Mouse (Mus musculus) intestine, embryonic 16.5 days (tissue): ENCODE measurements around the gene Rbfox3. TPM values are rescaled to one million over a fixed set of nuclear protein-coding genes. Genes with fewer than 3 reads are reported as not detected.

Source experiments
- ATAC-seq: fragments of 200-750 bp; cut with Nextera tagmentation; 2 replicates; pipeline ENCODE4 v1.8.0; 2017; ENCODE audit warnings: moderate TSS enrichment, moderate library complexity
- H3K27ac ChIP-seq: fragments of 300-500 bp; sonication (generic); 2 replicates; pipeline ENCODE4 v1.5.1; 2014; ENCODE audit warnings: mild to moderate bottlenecking, low read length
- H3K27me3 ChIP-seq: fragments of 300-500 bp; sonication (generic); replicated peaks from 2 replicates; pipeline ENCODE4 v1.6.1; 2014; ENCODE audit warnings: low read length, control low read depth, mixed read lengths; ENCODE audit not compliant: control insufficient read depth, insufficient read depth
- H3K36me3 ChIP-seq: fragments of 300-500 bp; sonication (generic); 2 replicates; pipeline ENCODE4 v1.6.1; 2014; ENCODE audit warnings: low read length, control low read depth; ENCODE audit not compliant: control insufficient read depth, insufficient read depth
- H3K4me1 ChIP-seq: fragments of 300-500 bp; sonication (generic); 2 replicates; pipeline ENCODE4 v1.6.1; 2014; ENCODE audit warnings: low read length, control low read depth, mixed read lengths; ENCODE audit not compliant: control insufficient read depth, insufficient read depth
- H3K4me2 ChIP-seq: fragments of 300-500 bp; sonication (generic); 2 replicates; pipeline ENCODE4 v1.6.1; 2014; ENCODE audit warnings: low read depth, low read length, control low read depth
- H3K4me3 ChIP-seq: fragments of 300-500 bp; sonication (generic); 2 replicates; pipeline ENCODE4 v1.5.1; 2014; ENCODE audit warnings: mild to moderate bottlenecking, low read length
- H3K9ac ChIP-seq: fragments of 300-500 bp; sonication (generic); 2 replicates; pipeline ENCODE4 v1.6.1; 2014; ENCODE audit warnings: low read depth, low read length
- H3K9me3 ChIP-seq: fragments of 300-500 bp; sonication (generic); 2 replicates; pipeline ENCODE4 v1.6.1; 2016; ENCODE audit warnings: low read length, control low read depth; ENCODE audit not compliant: control insufficient read depth
- WGBS: fragments of 180-500 bp; shearing (Covaris S2); extraction: QIAGEN DNeasy Blood & Tissue Kit; methylation state at CpG from one replicate; pipeline ENCODE4 v1.1.7; 2014; 5-methylcytosine and 5-hydroxymethylcytosine counted together
- polyA plus RNA-seq: library from polyadenylated mRNA; unstranded; fragments of >200 nt; fragmentation: Nextera tagmentation; extraction: Ambion mirVana; gene quantifications from 2 replicates; pipeline ENCODE4 v1.2.1, GENCODE M21; 2015

Gene Rbfox3
- polyA plus RNA-seq, 1 experiment from 2014 or later = 0.98 TPM

DNA sequence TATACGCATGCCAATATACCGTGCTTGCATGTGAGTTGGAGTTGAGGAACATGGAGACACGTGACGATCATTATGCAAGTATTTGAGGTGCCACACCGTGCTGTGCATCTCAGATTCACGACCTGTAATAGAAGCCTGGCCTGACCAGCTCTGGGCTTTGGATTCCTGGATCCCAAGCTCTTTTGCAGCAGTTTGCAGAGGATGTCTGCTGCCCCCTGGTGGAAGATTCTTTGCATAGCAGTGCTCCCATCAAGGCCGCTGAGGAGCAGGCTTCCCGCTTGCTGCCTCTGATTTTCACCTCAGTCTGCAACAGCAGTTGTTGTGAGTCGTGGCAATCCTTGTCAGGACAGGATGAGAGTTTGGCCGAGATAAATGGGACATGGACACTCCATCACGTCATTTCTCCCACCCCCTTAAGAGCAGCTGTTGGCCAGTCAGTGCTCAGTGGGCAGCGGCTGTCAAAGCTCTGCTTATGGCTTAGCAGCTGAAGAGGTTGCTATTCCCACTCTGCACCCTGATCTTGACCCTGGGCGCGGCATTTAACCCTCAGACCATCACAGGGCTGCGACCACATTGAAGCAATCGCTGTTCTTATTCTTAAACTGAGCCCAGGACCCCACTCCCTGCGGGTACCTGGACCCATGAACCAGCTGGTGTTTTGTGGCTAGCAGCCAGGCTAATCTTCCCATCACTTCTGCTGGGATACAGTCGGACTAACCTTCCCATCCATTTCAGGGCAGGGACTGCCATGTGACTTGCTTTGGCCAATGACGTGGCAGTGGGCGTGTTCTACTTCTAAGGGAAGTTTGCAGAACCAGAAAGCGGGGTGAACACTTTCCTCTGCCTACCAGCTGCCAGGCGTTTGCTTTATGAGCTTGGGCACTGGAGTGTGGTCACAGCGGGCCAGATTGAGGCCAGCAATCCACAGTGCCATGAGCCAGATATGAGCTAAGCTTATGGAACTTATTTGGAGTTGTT, 172.3 kb downstream of the Rbfox3 start:
- ATAC-seq = peak; percentile 54; the same call in 1 of the 2 replicates
- Histone ChIP-seq H3K9me3 (no peaks in the 10 kb centered on the region), H3K4me1 (peaks cover 2% of the 10 kb centered on the region; the same call in 1 of the 2 replicates), H3K27ac (no peak overlapping the region), H3K36me3 (no peaks in the 10 kb centered on the region), H3K4me2 (no peak overlapping the region), H3K9ac (0 out of 2 replicates have a peak overlapping the region, but pooled peaks have one; percentile 14), H3K27me3 (no peaks in the 10 kb centered on the region; the same call in 1 of the 2 replicates), H3K4me3 (no peak overlapping the region)
- WGBS = 9% methylated on average over 23 of the region's 23 CpGs

DNA sequence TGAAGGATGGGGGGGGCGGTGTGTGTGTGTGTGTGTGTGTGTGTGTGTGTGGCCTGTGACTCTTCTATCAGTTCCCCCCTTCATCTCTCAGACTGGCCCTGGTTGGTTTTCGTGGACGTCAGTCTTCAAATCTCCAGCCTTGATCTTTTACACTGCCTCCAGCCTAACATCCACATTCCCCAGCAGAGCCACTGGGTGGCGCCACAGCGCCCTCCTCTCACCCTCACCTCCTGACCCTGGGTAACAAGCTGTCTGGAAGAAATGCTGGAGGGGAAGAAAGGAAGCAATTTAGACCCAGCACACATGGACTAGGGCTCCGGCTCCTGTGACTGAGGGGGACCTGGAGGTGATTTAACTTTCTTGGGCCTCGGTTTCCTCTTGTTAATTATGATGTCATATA, 173.1 kb downstream of the Rbfox3 start:
- H3K27ac ChIP-seq = no peak overlapping the region
- H3K4me3 ChIP-seq = no peak overlapping the region
- H3K27me3 ChIP-seq = no peaks in the 10 kb centered on the region; the same call in 1 of the 2 replicates
- no peak overlapping the region for H3K4me2 ChIP-seq
- no peak overlapping the region for H3K9ac ChIP-seq
- no peak for ATAC-seq
- WGBS = 40% methylated on average over 7 of the region's 7 CpGs
- H3K4me1 ChIP-seq = no peaks in the 10 kb centered on the region
- H3K36me3 ChIP-seq = no peaks in the 10 kb centered on the region
- H3K9me3 ChIP-seq = no peaks in the 10 kb centered on the region

DNA sequence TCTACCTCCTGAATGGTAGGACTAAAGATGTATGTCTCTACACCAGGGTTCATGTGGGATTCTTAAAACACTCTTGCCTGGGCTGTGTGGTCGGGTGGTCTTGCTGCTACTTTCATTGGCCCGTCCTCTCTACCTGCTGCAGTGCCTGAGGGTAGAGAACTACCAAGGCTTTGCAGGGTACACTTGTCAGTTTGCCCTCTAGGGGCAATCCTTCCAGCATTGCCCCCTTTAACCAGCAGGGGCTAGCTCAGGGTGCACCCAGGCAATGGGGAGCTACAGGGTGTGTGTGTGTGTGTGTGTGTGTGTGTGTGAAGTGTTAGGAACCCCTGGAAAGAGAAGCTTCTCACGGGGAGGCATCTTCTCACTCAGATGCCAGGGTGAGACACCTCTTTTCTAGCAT, 173.6 kb downstream of the Rbfox3 start:
- Histone ChIP-seq H3K36me3 (no peaks in the 10 kb centered on the region), H3K9me3 (no peaks in the 10 kb centered on the region), H3K4me2 (no peak overlapping the region), H3K27me3 (no peaks in the 10 kb centered on the region; the same call in 1 of the 2 replicates), H3K4me1 (no peaks in the 10 kb centered on the region), H3K9ac (no peak overlapping the region), H3K27ac (no peak overlapping the region), H3K4me3 (no peak overlapping the region)
- 67% methylated on average over 3 of the region's 3 CpGs for WGBS
- ATAC-seq = no peak

DNA sequence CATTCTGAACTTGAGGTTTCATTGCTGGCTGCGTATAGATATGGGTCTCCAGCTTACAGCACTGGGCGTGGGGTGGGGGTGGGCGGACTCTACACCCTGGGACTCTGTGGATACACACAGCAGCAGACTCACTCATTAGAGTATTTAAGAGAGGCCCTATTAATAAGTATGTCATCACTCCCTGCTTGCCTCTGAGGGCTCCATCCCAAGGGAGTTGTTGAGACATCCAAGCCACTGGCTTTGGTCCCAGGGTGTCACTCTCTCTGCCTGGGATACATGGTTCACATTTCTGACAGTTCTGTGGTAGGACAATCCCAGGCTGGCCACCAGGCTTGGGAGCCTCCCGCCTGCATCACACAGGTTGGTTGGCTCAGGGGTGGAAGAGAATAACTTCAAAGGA, 174.4 kb downstream of the Rbfox3 start:
- 74% methylated on average over 4 of the region's 4 CpGs for whole genome bisulfite sequencing
- Histone ChIP-seq H3K4me2 (no peak overlapping the region), H3K9ac (no peak overlapping the region), H3K4me1 (no peaks in the 10 kb centered on the region), H3K36me3 (no peaks in the 10 kb centered on the region), H3K9me3 (no peaks in the 10 kb centered on the region), H3K4me3 (no peak overlapping the region), H3K27me3 (no peaks in the 10 kb centered on the region; the same call in 1 of the 2 replicates), H3K27ac (no peak overlapping the region)
- ATAC-seq = no peak

DNA sequence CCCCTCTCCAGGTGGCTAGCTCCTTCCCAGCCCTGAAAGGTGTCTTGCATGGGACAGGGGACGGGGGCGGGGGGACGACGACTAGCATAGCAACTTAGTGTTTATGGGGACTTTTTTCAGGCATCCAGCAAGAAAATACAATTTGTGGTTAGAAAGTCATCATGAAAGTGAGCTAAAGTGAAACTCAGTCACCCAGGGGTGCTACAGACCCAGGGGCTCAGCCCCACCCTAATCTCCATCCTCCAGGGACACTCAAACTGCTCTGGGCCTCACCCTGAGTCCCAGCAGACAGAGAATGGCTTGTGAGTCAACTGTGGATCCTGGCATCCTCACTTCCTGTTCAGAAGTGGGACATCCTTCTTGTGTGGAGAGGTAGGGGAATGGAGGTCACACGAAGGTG, 179.7 kb downstream of the Rbfox3 start:
- Histone ChIP-seq H3K36me3 (no peaks in the 10 kb centered on the region), H3K27me3 (no peaks in the 10 kb centered on the region), H3K27ac (no peak overlapping the region), H3K4me3 (no peak overlapping the region), H3K9ac (no peak overlapping the region), H3K9me3 (no peaks in the 10 kb centered on the region), H3K4me2 (no peak overlapping the region), H3K4me1 (peaks cover 11% of the 10 kb centered on the region)
- ATAC-seq = no peak
- WGBS = 81% methylated on average over 5 of the region's 5 CpGs

DNA sequence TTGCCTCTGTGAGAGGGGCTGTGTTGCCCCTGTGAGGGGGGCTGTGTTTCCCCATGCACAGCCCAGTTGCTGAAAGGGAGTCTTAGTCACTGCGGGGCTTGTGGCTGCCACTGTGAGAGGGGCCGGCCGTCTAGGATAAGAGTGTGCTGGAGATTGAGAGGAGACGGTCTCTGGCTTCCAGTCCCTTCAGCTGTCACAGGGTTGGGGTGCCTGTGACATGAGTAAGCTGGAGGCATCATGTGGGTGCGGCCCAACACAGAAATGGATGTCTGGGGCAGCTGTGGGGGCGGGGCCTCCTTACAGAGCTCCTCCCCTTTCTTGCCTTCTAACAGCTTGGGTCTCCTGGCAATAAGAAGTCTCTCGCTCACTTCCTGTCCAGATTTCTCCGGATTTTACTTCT, 182.0 kb downstream of the Rbfox3 start:
- 35% methylated on average over 8 of the region's 8 CpGs for WGBS
- ATAC-seq = no peak
- peaks cover 11% of the 10 kb centered on the region for H3K4me1 ChIP-seq
- no peak overlapping the region for H3K4me3 ChIP-seq
- no peaks in the 10 kb centered on the region for H3K27me3 ChIP-seq
- no peak overlapping the region for H3K9ac ChIP-seq
- no peaks in the 10 kb centered on the region for H3K9me3 ChIP-seq
- no peak overlapping the region for H3K4me2 ChIP-seq
- H3K27ac ChIP-seq = no peak overlapping the region
- no peaks in the 10 kb centered on the region for H3K36me3 ChIP-seq

DNA sequence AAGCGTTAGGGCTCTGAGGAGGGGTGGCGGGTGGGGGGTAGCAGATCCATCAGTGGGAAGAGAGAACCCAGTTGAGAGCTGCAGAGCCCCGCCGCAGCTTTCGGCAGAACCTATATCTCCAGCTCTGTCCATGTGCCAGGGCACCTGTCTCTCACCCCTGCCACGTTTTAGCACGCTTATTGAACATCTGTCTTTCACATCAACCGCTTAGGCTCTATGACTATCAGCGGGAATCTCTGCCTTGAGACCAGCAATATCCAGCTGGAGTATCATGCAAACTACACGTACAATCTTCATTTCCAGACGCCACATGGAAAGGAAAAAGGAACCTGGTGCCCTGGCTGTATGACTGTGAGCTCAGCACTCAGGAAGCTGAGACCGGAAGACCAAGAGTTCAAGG, 182.6 kb downstream of the Rbfox3 start:
- H3K9ac ChIP-seq = no peak overlapping the region
- H3K36me3 ChIP-seq = no peaks in the 10 kb centered on the region
- H3K4me1 ChIP-seq = peaks cover 11% of the 10 kb centered on the region
- H3K27ac ChIP-seq = no peak overlapping the region
- H3K9me3 ChIP-seq = no peaks in the 10 kb centered on the region
- WGBS = 66% methylated on average over 12 of the region's 12 CpGs
- H3K27me3 ChIP-seq = no peaks in the 10 kb centered on the region
- ATAC-seq = no peak
- H3K4me2 ChIP-seq = no peak overlapping the region
- no peak overlapping the region for H3K4me3 ChIP-seq

DNA sequence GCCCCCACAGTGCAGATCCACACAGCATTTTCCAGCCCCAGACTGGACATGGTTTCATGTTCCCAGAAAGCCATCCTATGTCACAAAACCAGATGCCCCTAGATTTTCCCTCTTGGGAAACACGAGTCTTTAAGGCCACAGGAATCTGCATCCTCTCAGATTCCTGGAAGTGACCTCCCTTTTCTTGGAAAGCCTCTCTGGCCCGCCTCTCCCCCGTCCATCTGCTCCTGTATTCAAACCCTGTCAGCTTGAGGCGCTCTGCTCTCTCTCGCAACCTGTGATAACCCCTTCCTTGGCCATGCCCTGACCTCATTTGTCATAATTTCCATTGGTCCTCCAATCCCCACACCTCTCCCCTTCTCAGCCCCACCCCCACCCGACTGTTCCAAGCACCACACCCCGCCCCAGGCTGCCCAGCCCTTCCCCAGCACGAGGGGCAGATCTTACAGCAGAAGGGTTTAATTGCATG, 183.3 kb downstream of the Rbfox3 start:
- no peaks in the 10 kb centered on the region for H3K27me3 ChIP-seq
- no peak for ATAC-seq
- no peak overlapping the region for H3K4me2 ChIP-seq
- H3K27ac ChIP-seq = no peak overlapping the region
- 22% methylated on average over 8 of the region's 8 CpGs for WGBS
- H3K4me1 ChIP-seq = peaks cover 11% of the 10 kb centered on the region
- H3K36me3 ChIP-seq = no peaks in the 10 kb centered on the region
- H3K9me3 ChIP-seq = no peaks in the 10 kb centered on the region
- no peak overlapping the region for H3K4me3 ChIP-seq
- no peak overlapping the region for H3K9ac ChIP-seq

DNA sequence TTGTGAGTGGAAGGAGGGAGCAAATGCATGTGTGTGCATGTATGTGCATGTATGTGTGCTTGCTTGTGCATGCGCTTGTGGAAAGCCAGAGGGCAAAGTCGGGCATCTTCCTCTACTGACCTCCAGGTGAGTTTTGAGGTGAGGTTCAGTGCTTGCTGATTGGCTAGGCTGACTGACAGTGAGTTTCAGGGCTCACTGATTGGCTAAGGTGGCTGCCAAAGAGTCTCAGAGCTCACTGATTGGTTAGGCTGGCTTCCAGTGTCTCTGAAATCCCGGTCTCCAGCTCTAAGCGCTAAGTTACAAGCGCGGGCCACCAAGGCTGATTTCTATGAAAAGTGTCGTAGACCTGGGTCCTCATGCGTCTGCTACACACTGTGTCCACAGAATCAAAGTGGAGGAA, 185.0 kb downstream of the Rbfox3 start:
- ATAC-seq = no peak
- Histone ChIP-seq H3K27ac (no peak overlapping the region), H3K9me3 (no peaks in the 10 kb centered on the region), H3K27me3 (no peaks in the 10 kb centered on the region), H3K4me2 (no peak overlapping the region), H3K9ac (no peak overlapping the region), H3K4me3 (no peak overlapping the region), H3K4me1 (peaks cover 11% of the 10 kb centered on the region), H3K36me3 (no peaks in the 10 kb centered on the region)
- WGBS = 82% methylated on average over 8 of the region's 8 CpGs
